Mouse (Mus musculus): ENCODE results near the gene Lilra5.
"Not testable (repeated sequence)": the region's sequence is repeated elsewhere in the genome, so short reads cannot be mapped to it uniquely, and the experiment has no call there.

DNA sequence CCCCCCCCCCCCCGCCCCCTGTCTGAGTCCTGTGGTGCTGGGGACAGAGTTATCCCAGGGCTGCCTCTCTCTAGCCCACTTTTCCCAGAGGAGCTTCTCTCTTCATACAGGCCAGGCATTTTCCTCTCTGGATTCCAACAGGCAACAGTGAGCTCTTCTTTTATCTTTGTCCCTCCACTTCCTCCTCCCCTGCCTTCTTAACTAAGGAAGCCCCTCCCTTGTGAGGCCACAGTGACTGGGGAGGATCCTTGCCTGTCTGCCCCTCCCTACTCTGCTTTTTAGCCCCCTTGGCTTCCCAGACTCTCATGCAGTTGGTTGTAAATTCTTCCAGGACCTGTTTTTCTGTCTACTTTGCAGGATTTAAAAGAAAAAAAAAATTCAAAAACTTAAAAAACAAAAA, 18.5 kb downstream of the Lilra5 start:
- TF ChIP-seq POLR2A (IDR thresholded peaks at IDR 0.05; ENCODE audit: low read depth, low read length); CTCF (IDR thresholded peaks at IDR 0.05; ENCODE audit: extremely low read depth, insufficient read length, insufficient replicate concordance, low read depth, low read length): not testable (repeated sequence)

All from small intestine, adult 2 months (tissue).